Mouse (Mus musculus) kidney, postnatal 0 days (tissue): ENCODE results near the gene Plekha4. TPM values are rescaled to one million over a fixed set of nuclear protein-coding genes. Genes with fewer than 3 reads are reported as not detected.

Experiments
- ATAC-seq: fragments of 200-750 bp; cut with Nextera tagmentation; replicated peaks from 2 replicates; pipeline ENCODE4 v1.8.0; 2017; ENCODE audit warnings: low read depth, moderate number of reproducible peaks, moderate TSS enrichment, moderate library complexity; ENCODE audit not compliant: low FRiP score
- DNase-seq: peaks from one replicate; pipeline ENCODE4 v3.0.0-alpha.2; 2016; ENCODE audit warnings: low spot score
- H3K27ac ChIP-seq: fragments of 300-500 bp; sonication (generic); 2 replicates; pipeline ENCODE4 v1.5.1; 2014; ENCODE audit warnings: mild to moderate bottlenecking
- H3K27me3 ChIP-seq: fragments of 300-500 bp; sonication (generic); 2 replicates; pipeline ENCODE4 v1.6.1; 2014; ENCODE audit warnings: low read length, mixed read lengths; ENCODE audit not compliant: insufficient read depth
- H3K36me3 ChIP-seq: fragments of 300-500 bp; sonication (generic); 2 replicates; pipeline ENCODE4 v1.6.1; 2014; ENCODE audit warnings: low read length, mixed read lengths; ENCODE audit not compliant: insufficient read depth
- H3K4me1 ChIP-seq: fragments of 300-500 bp; sonication (generic); replicated peaks from 2 replicates; pipeline ENCODE4 v1.6.1; 2014; ENCODE audit warnings: antibody characterized with exemption, low read length, mixed read lengths; ENCODE audit not compliant: insufficient read depth
- H3K4me2 ChIP-seq: fragments of 300-500 bp; sonication (generic); 2 replicates; pipeline ENCODE4 v1.6.1; 2014; ENCODE audit warnings: mild to moderate bottlenecking, low read length, moderate library complexity, mixed read lengths
- H3K4me3 ChIP-seq: fragments of 300-500 bp; sonication (generic); replicated peaks from 2 replicates; pipeline ENCODE4 v1.5.1; 2014; ENCODE audit warnings: low read depth, low read length
- H3K9ac ChIP-seq: fragments of 300-500 bp; sonication (generic); 2 replicates; pipeline ENCODE4 v1.6.1; 2014; ENCODE audit warnings: low read depth, low read length
- H3K9me3 ChIP-seq: fragments of 300-500 bp; sonication (generic); replicated peaks from 2 replicates; pipeline ENCODE4 v1.6.1; 2016; ENCODE audit warnings: low read length, inconsistent platforms, mixed read lengths
- CTCF ChIP-seq: IDR thresholded peaks from 2 replicates; pipeline ENCODE4 v1.5.1; 2016; ENCODE audit warnings: antibody characterized with exemption, low read depth, mild to moderate bottlenecking, moderate library complexity
- WGBS: fragments of 180-500 bp; shearing (Covaris S2); extraction: QIAGEN DNeasy Blood & Tissue Kit; methylation state at CpG from one replicate; pipeline ENCODE4 v1.1.7; 2014; 5-methylcytosine and 5-hydroxymethylcytosine counted together
- polyA plus RNA-seq: library from polyadenylated mRNA; unstranded; fragments of >200 nt; fragmentation: Nextera tagmentation; extraction: Ambion mirVana; gene quantifications from 2 replicates; pipeline ENCODE4 v1.2.1, GENCODE M21; 2015

The Plekha4 gene
- polyA plus RNA-seq, 1 experiment from 2014 or later: 5.8 TPM

DNA sequence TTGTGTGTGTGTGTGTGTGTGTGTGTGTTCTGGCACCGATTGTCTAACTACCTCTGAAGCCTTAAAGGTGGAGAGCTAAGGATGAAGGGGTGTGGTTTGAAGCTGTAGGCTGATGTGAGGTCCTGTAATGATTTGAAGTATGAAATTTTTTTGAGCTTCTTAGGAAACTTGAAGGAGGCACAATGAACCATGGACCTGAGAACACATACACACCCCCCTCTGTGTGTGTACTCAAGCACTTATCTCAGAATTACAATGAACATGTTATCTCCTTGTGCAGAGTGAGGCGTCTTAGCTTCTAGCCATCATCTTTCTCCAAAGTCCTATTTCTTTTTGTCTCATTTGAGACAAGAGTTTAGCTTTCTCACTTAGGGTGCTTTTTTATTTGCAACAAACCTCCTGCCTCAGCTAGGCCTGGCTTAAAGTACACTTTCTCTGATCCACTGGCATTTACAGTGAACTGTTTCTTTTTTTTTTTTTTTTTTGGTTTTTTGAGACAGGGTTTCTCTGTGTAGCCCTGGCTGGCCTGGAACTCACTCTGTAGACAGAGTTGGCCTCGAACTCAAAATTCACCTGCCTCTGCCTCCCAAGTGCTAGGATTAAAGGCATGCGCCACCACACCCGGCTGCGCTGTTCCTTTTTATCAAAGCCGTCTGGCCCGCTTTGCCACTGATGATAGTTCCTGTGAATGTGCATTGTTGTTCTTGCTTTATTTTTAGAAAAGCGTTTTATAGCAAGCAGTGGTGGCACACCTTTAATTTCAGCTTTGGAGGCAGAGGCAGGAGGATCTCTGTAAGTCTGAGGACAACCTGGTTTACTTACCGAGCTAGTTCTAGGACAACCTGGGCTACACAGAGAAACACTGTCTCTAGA, 42.7 kb downstream of the Plekha4 start:
- TF ChIP-seq CTCF: no peak
- Histone ChIP-seq H3K36me3 (no peaks in the 10 kb centered on the region), H3K4me3 (peak overlapping the region; percentile 25; the same call in 1 of the 2 replicates), H3K27me3 (no peaks in the 10 kb centered on the region), H3K27ac (peak overlapping the region; percentile 89), H3K4me2 (peak overlapping the region; percentile 59), H3K4me1 (peaks cover 20% of the 10 kb centered on the region), H3K9me3 (no peaks in the 10 kb centered on the region), H3K9ac (no peak overlapping the region; the same call in 1 of the 2 replicates)
- no peak for ATAC-seq
- no peak for DNase-seq
- WGBS: 80% methylated on average over 10 of the region's 10 CpGs

GRCm38 (mm10) chr7:45570103-45570741, 44.1 kb downstream of the Plekha4 start, which contains the start of gene Bcat2:
TSS of gene Bcat2 (plus strand) at chr7:45570153.
- peak within 1 kb of the TSS; percentile 70 for H3K4me3 ChIP-seq
- no peaks in the 10 kb centered on the region for H3K36me3 ChIP-seq
- under 1% methylated on average over 42 of the region's 42 CpGs for WGBS
- peaks cover 28% of the 10 kb centered on the region for H3K4me1 ChIP-seq
- no peaks in the 10 kb centered on the region for H3K9me3 ChIP-seq
- H3K27ac ChIP-seq: peak within 1 kb of the TSS; percentile 92
- H3K4me2 ChIP-seq: peak within 1 kb of the TSS; percentile 84
- H3K27me3 ChIP-seq: no peaks in the 10 kb centered on the region
- DNase-seq: peak; percentile 81
- H3K9ac ChIP-seq: peak within 1 kb of the TSS; percentile 80
- ATAC-seq: peak; percentile 44
- no peak for TF ChIP-seq CTCF

- Histone ChIP-seq H3K4me3 (no peak overlapping the region), H3K9ac (no peak overlapping the region), H3K4me2 (peak overlapping the region; percentile 84), H3K27ac (no peak overlapping the region), H3K36me3 (peaks cover 13% of the 10 kb centered on the region; the same call in 1 of the 2 replicates), H3K9me3 (no peaks in the 10 kb centered on the region), H3K27me3 (no peaks in the 10 kb centered on the region), H3K4me1 (peaks cover 33% of the 10 kb centered on the region)
- no peak for ATAC-seq
- no peak for TF ChIP-seq CTCF
- WGBS: 45% methylated on average over 1 of the region's 1 CpGs
- no peak for DNase-seq
These were observed 45.8 kb downstream of the Plekha4 start for GRCm38 (mm10) chr7:45571966-45572365.

DNA sequence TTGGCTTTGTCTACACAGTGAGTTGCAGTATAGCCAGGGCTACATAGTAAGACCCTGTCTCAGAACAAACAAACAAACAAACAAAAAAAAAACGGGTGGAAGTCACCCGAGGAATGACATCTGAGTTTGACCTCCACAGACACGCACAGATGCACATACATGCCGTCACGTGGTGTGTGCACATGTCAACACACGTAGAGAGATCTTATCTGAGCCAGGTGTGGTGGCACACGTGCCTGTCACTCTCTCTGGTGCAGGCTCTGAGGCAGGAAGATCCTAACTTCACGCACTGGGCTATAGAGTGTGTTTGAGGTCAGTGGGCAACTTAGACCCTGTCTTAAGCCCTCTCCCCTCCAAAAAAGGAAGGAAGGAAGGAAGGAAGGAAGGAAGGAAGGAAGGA, 47.8 kb downstream of the Plekha4 start:
- Histone ChIP-seq H3K27me3 (no peaks in the 10 kb centered on the region), H3K4me1 (peaks cover 33% of the 10 kb centered on the region), H3K36me3 (peaks cover 18% of the 10 kb centered on the region; the same call in 1 of the 2 replicates), H3K9me3 (no peaks in the 10 kb centered on the region), H3K4me2 (peak overlapping the region; percentile 41), H3K9ac (no peak overlapping the region), H3K4me3 (peak overlapping the region; percentile 15; the same call in 1 of the 2 replicates), H3K27ac (peak overlapping the region; percentile 85)
- no peak for TF ChIP-seq CTCF
- 44% methylated on average over 8 of the region's 8 CpGs for WGBS
- ATAC-seq (no peak), DNase-seq (no peak)

DNA sequence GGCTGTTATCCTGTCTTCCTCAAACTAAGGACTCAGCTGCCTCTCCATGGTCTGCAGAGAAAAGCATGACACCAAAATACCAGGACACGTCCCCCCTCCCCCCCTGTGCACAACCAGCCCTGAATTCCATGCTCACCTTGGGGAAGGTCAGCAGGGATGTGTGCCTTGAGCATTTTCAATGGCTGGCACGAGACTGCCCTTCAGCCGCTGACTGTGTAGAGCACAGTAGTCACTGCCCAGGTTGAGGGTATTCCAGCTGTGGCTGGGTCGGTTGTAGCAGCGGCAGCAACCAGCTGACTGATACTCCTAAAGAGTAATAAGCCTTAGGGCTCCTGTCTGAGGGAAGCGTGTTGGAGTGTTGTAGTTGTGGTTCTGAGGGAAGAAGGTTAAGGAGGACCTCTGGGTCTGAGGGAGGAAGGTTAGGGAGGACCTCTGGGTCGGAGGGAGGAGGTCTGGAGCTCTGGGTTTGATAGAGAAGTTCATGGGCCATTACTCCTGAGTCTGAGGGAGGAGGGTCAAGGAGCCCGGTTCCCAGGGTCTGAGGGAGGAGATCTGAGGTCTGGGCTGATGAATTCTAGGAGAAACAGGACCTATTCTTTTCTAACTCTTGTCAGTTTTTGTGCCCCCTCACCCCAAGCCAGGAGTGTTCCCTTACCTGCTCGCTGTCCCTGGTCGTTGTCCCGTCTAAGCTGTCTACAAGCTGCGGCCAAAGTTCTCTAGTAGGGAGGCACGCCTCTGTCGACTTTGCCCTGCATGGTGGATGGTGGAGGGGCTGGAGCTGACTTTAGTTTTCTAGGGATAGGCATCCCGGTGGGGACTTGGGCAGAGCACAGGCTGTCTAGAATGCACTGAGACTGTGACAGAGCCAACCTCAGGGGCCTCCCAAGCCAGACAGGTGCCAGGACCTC, 48.6 kb downstream of the Plekha4 start:
- Histone ChIP-seq H3K9me3 (no peaks in the 10 kb centered on the region), H3K4me3 (peak overlapping the region; percentile 15), H3K4me1 (peaks cover 33% of the 10 kb centered on the region), H3K27me3 (no peaks in the 10 kb centered on the region), H3K27ac (peak overlapping the region; percentile 85), H3K36me3 (peaks cover 18% of the 10 kb centered on the region; the same call in 1 of the 2 replicates), H3K4me2 (peak overlapping the region; percentile 41), H3K9ac (peak overlapping the region; percentile 35; the same call in 1 of the 2 replicates)
- DNase-seq (peak; percentile 60), ATAC-seq (peak; percentile 65)
- TF ChIP-seq CTCF: no peak
- 46% methylated on average over 15 of the region's 15 CpGs for WGBS
